Mouse (Mus musculus): Measurements from ENCODE around the gene Slc25a22. TPM values are rescaled to one million over a fixed set of nuclear protein-coding genes. Genes with fewer than 3 reads are reported as not detected.
A peak's percentile ranks its signal among the peaks of the same experiment; 100 is the strongest.
"Not testable (repeated sequence)": the region's sequence is repeated elsewhere in the genome, so short reads cannot be mapped to it uniquely, and the experiment has no call there.

Slc25a22 gene
- total RNA-seq, 1 experiment from 2014 or later, result 95.6 TPM

GRCm38 (mm10) chr7:141413809-141414584 is 23.7 kb downstream of the Slc25a22 start, which contains the start of gene Gatd1:
Gene Gatd1 (minus strand): TSS chr7:141414136.
- peak; percentile 100 for DNase-seq

GRCm38 (mm10) chr7:141413331-141413730 is 24.4 kb downstream of the Slc25a22 start:
- peak; percentile 19 for DNase-seq

GRCm38 (mm10) chr7:141411667-141412066 is 26.0 kb downstream of the Slc25a22 start:
- no peak for DNase-seq

- no peak for DNase-seq
These were observed 27.1 kb downstream of the Slc25a22 start for GRCm38 (mm10) chr7:141410631-141411030.

- DNase-seq, result peak; percentile 89
These were observed 28.9 kb downstream of the Slc25a22 start for GRCm38 (mm10) chr7:141408833-141409232.

GRCm38 (mm10) chr7:141407670-141408069 is 30.0 kb downstream of the Slc25a22 start:
- not testable (repeated sequence) for DNase-seq

- no peak for DNase-seq
These were observed 32.2 kb downstream of the Slc25a22 start for GRCm38 (mm10) chr7:141405466-141405865.

GRCm38 (mm10) chr7:141403305-141403704 is 34.4 kb downstream of the Slc25a22 start:
- DNase-seq, result peak; percentile 68

GRCm38 (mm10) chr7:141395348-141395747 is 42.3 kb downstream of the Slc25a22 start:
- no peak for DNase-seq

GRCm38 (mm10) chr7:141394771-141395170 is 42.9 kb downstream of the Slc25a22 start:
- DNase-seq, result peak; percentile 81

GRCm38 (mm10) chr7:141394158-141394557 is 43.5 kb downstream of the Slc25a22 start:
- DNase-seq, result no peak

- no peak for DNase-seq
These were observed 45.0 kb downstream of the Slc25a22 start for GRCm38 (mm10) chr7:141392552-141393222.

GRCm38 (mm10) chr7:141391625-141392551 is 45.8 kb downstream of the Slc25a22 start, which contains the start of gene Taldo1:
Gene Taldo1 (plus strand): TSS chr7:141392199.
- peak; percentile 97 for DNase-seq

- no peak for DNase-seq
These were observed 47.1 kb downstream of the Slc25a22 start for GRCm38 (mm10) chr7:141390326-141391259.

GRCm38 (mm10) chr7:141388487-141389109 is 49.1 kb downstream of the Slc25a22 start:
- no peak for DNase-seq

- no peak for DNase-seq
These were observed 49.7 kb downstream of the Slc25a22 start for GRCm38 (mm10) chr7:141387807-141388486.

- no peak for DNase-seq
These were observed 56.4 kb downstream of the Slc25a22 start for GRCm38 (mm10) chr7:141381068-141381835.

All from adrenal gland, postnatal 25 days (tissue).